Mouse (Mus musculus) lung, postnatal 0 days (tissue): Measurements from ENCODE around the gene Lrrk1.

Experiments used
- CTCF ChIP-seq: IDR thresholded peaks from 2 replicates; pipeline ENCODE4 v1.5.1; 2016; ENCODE audit warnings: antibody characterized with exemption, mild to moderate bottlenecking
- EP300 ChIP-seq: IDR thresholded peaks from 2 replicates; pipeline ENCODE4 v1.6.1; 2016; ENCODE audit warnings: antibody characterized with exemption, mild to moderate bottlenecking, control low read depth

- no peak for TF ChIP-seq CTCF
- no peak for TF ChIP-seq EP300
These were observed 95.4 kb downstream of the Lrrk1 start for GRCm38 (mm10) chr7:66292552-66293376.
